Mouse (Mus musculus) kidney, embryonic 16.5 days (tissue): ENCODE data around the gene Chd1. TPM values are rescaled to one million over a fixed set of nuclear protein-coding genes. Genes with fewer than 3 reads are reported as not detected.
A peak's percentile ranks its signal among the peaks of the same experiment; 100 is the strongest.

Experiments used
- ATAC-seq: fragments of 200-750 bp; cut with Nextera tagmentation; 2 replicates; pipeline ENCODE4 v1.8.0; 2017; ENCODE audit warnings: moderate TSS enrichment; ENCODE audit not compliant: low FRiP score, low TSS enrichment
- H3K27ac ChIP-seq: fragments of 300-500 bp; sonication (generic); 2 replicates; pipeline ENCODE4 v1.5.1; 2014; ENCODE audit warnings: low read length
- H3K27me3 ChIP-seq: fragments of 300-500 bp; sonication (generic); 2 replicates; pipeline ENCODE4 v1.6.1; 2014; ENCODE audit warnings: low read length, control low read depth, mixed read lengths; ENCODE audit not compliant: insufficient read depth
- H3K36me3 ChIP-seq: fragments of 300-500 bp; sonication (generic); 2 replicates; pipeline ENCODE4 v1.6.1; 2014; ENCODE audit warnings: low read length, control low read depth, mixed read lengths; ENCODE audit not compliant: insufficient read depth
- H3K4me1 ChIP-seq: fragments of 300-500 bp; sonication (generic); 2 replicates; pipeline ENCODE4 v1.6.1; 2014; ENCODE audit warnings: low read length, control low read depth, mixed read lengths; ENCODE audit not compliant: insufficient read depth
- H3K4me2 ChIP-seq: fragments of 300-500 bp; sonication (generic); replicated peaks from 2 replicates; pipeline ENCODE4 v1.6.1; 2014; ENCODE audit warnings: low read depth, low read length
- H3K4me3 ChIP-seq: fragments of 300-500 bp; sonication (generic); 2 replicates; pipeline ENCODE4 v1.5.1; 2014; ENCODE audit warnings: mild to moderate bottlenecking, low read length
- H3K9ac ChIP-seq: fragments of 300-500 bp; sonication (generic); replicated peaks from 2 replicates; pipeline ENCODE4 v1.6.1; 2014; ENCODE audit warnings: low read length
- H3K9me3 ChIP-seq: fragments of 300-500 bp; sonication (generic); 2 replicates; pipeline ENCODE4 v1.6.1; 2016; ENCODE audit warnings: low read length, control low read depth
- WGBS: fragments of 180-500 bp; shearing (Covaris S2); extraction: QIAGEN DNeasy Blood & Tissue Kit; methylation state at CpG from one replicate; pipeline ENCODE4 v1.1.7; 2014; 5-methylcytosine and 5-hydroxymethylcytosine counted together
- polyA plus RNA-seq: library from polyadenylated mRNA; unstranded; fragments of >200 nt; fragmentation: Nextera tagmentation; extraction: Ambion mirVana; gene quantifications from 2 replicates; pipeline ENCODE4 v1.2.1, GENCODE M21; 2015

The Chd1 gene
- polyA plus RNA-seq, 1 experiment from 2014 or later, result 19.4 TPM

GRCm38 (mm10) chr17:15698956-15699355, 5.8 kb upstream of the Chd1 start:
- Histone ChIP-seq H3K27ac (no peak overlapping the region), H3K27me3 (no peaks in the 10 kb centered on the region), H3K9ac (no peak overlapping the region), H3K4me1 (peaks cover 4% of the 10 kb centered on the region; the same call in 1 of the 2 replicates), H3K9me3 (no peaks in the 10 kb centered on the region), H3K36me3 (no peaks in the 10 kb centered on the region), H3K4me2 (no peak overlapping the region), H3K4me3 (no peak overlapping the region)
- 81% methylated on average over 3 of the region's 3 CpGs for WGBS
- ATAC-seq, result no peak

- no peaks in the 10 kb centered on the region for H3K36me3 ChIP-seq
- no peak overlapping the region for H3K9ac ChIP-seq
- peaks cover 6% of the 10 kb centered on the region for H3K4me1 ChIP-seq
- no peaks in the 10 kb centered on the region for H3K27me3 ChIP-seq
- H3K27ac ChIP-seq, result no peak overlapping the region
- H3K4me3 ChIP-seq, result no peak overlapping the region
- ATAC-seq, result no peak
- no peaks in the 10 kb centered on the region for H3K9me3 ChIP-seq
- 88% methylated on average over 5 of the region's 5 CpGs for WGBS
- H3K4me2 ChIP-seq, result no peak overlapping the region
Observed at GRCm38 (mm10) chr17:15701505-15701904, 3.3 kb upstream of the Chd1 start.

GRCm38 (mm10) chr17:15704158-15704474, 651 bp upstream of the Chd1 start:
- Histone ChIP-seq H3K27ac (peak overlapping the region; percentile 92), H3K4me2 (peak overlapping the region; percentile 50), H3K27me3 (no peaks in the 10 kb centered on the region), H3K36me3 (peaks cover 11% of the 10 kb centered on the region), H3K4me1 (peaks cover 13% of the 10 kb centered on the region), H3K9ac (peak overlapping the region; percentile 96), H3K9me3 (no peaks in the 10 kb centered on the region), H3K4me3 (peak overlapping the region; percentile 90)
- ATAC-seq, result no peak
- WGBS, result 3% methylated on average over 12 of the region's 12 CpGs

GRCm38 (mm10) chr17:15705303-15706284, 827 bp downstream of the Chd1 start:
- H3K4me3 ChIP-seq, result peak overlapping the region; percentile 90
- no peaks in the 10 kb centered on the region for H3K9me3 ChIP-seq
- peak; percentile 64 for ATAC-seq
- H3K27ac ChIP-seq, result peak overlapping the region; percentile 92
- H3K4me1 ChIP-seq, result peaks cover 13% of the 10 kb centered on the region
- H3K27me3 ChIP-seq, result no peaks in the 10 kb centered on the region
- WGBS, result under 1% methylated on average over 57 of the region's 89 CpGs
- peaks cover 11% of the 10 kb centered on the region for H3K36me3 ChIP-seq
- peak overlapping the region; percentile 84 for H3K4me2 ChIP-seq
- H3K9ac ChIP-seq, result peak overlapping the region; percentile 96

- no peak overlapping the region for H3K27ac ChIP-seq
- no peak overlapping the region for H3K4me3 ChIP-seq
- peaks cover 12% of the 10 kb centered on the region; the same call in 1 of the 2 replicates for H3K36me3 ChIP-seq
- no peaks in the 10 kb centered on the region for H3K4me1 ChIP-seq
- no peak overlapping the region for H3K9ac ChIP-seq
- H3K27me3 ChIP-seq, result no peaks in the 10 kb centered on the region
- ATAC-seq, result no peak
- WGBS, result 80% methylated on average over 4 of the region's 4 CpGs
- no peak overlapping the region for H3K4me2 ChIP-seq
- H3K9me3 ChIP-seq, result no peaks in the 10 kb centered on the region
Observed at GRCm38 (mm10) chr17:15714507-15714906, 9.7 kb downstream of the Chd1 start.

GRCm38 (mm10) chr17:15715013-15715902, 10.5 kb downstream of the Chd1 start:
- H3K4me2 ChIP-seq, result no peak overlapping the region
- no peak overlapping the region for H3K4me3 ChIP-seq
- peak; percentile 39; the same call in 1 of the 2 replicates for ATAC-seq
- 74% methylated on average over 3 of the region's 3 CpGs for WGBS
- H3K4me1 ChIP-seq, result no peaks in the 10 kb centered on the region
- no peak overlapping the region for H3K9ac ChIP-seq
- no peaks in the 10 kb centered on the region for H3K27me3 ChIP-seq
- H3K27ac ChIP-seq, result no peak overlapping the region
- peaks cover 12% of the 10 kb centered on the region; the same call in 1 of the 2 replicates for H3K36me3 ChIP-seq
- H3K9me3 ChIP-seq, result no peaks in the 10 kb centered on the region

- Histone ChIP-seq H3K27me3 (no peaks in the 10 kb centered on the region), H3K9ac (no peak overlapping the region), H3K27ac (no peak overlapping the region), H3K4me3 (no peak overlapping the region), H3K36me3 (peaks cover 9% of the 10 kb centered on the region; the same call in 1 of the 2 replicates), H3K4me2 (no peak overlapping the region), H3K9me3 (no peaks in the 10 kb centered on the region), H3K4me1 (no peaks in the 10 kb centered on the region)
- ATAC-seq, result no peak
- WGBS, result 84% methylated on average over 3 of the region's 3 CpGs
Observed at GRCm38 (mm10) chr17:15715940-15716339, 11.2 kb downstream of the Chd1 start.

GRCm38 (mm10) chr17:15720841-15721240, 16.1 kb downstream of the Chd1 start:
- Histone ChIP-seq H3K9me3 (no peaks in the 10 kb centered on the region), H3K4me1 (no peaks in the 10 kb centered on the region; the same call in 1 of the 2 replicates), H3K4me2 (no peak overlapping the region), H3K27ac (no peak overlapping the region), H3K36me3 (peaks cover 16% of the 10 kb centered on the region), H3K4me3 (no peak overlapping the region), H3K9ac (no peak overlapping the region), H3K27me3 (no peaks in the 10 kb centered on the region)
- no peak for ATAC-seq
- 93% methylated on average over 3 of the region's 3 CpGs for WGBS

GRCm38 (mm10) chr17:15723291-15723690, 18.5 kb downstream of the Chd1 start:
- Histone ChIP-seq H3K27ac (0 out of 2 replicates have a peak overlapping the region, but pooled peaks have one; percentile 7), H3K9ac (no peak overlapping the region), H3K4me2 (no peak overlapping the region), H3K36me3 (peaks cover 35% of the 10 kb centered on the region), H3K9me3 (no peaks in the 10 kb centered on the region), H3K4me3 (no peak overlapping the region), H3K4me1 (no peaks in the 10 kb centered on the region; the same call in 1 of the 2 replicates), H3K27me3 (no peaks in the 10 kb centered on the region)
- no peak for ATAC-seq
- 76% methylated on average over 1 of the region's 1 CpGs for WGBS
